Mouse (Mus musculus): Measurements from ENCODE around the gene Olfr934. TPM values are rescaled to one million over a fixed set of nuclear protein-coding genes. Genes with fewer than 3 reads are reported as not detected.

Gene Olfr934
- polyA plus RNA-seq (2015; fragmentation: Nextera tagmentation; extraction: Ambion mirVana): not detected in 2 replicates

- no peak within 1 kb of the TSS for H3K4me3 ChIP-seq
- H3K27me3 ChIP-seq (replicated peaks): no peaks in the 10 kb centered on the region
- ATAC-seq (ENCODE audit: extremely low read depth, insufficient number of reproducible peaks, low FRiP score, low TSS enrichment): no peak
- no peaks in the 10 kb centered on the region for H3K9me3 ChIP-seq
- H3K36me3 ChIP-seq: no peaks in the 10 kb centered on the region
- WGBS: 83% methylated on average over 2 of the region's 2 CpGs
- no peak within 1 kb of the TSS for H3K9ac ChIP-seq
- no peak within 1 kb of the TSS for H3K4me2 ChIP-seq
- H3K27ac ChIP-seq (replicated peaks): no peak within 1 kb of the TSS
- H3K4me1 ChIP-seq: no peaks in the 10 kb centered on the region
Measured at GRCm38 (mm10) chr9:38988215-38988614, at the start of gene Olfr934. Gene Olfr934 (minus strand): TSS chr9:38988315.

- WGBS: 67% methylated on average over 1 of the region's 1 CpGs
Measured at GRCm38 (mm10) chr9:39023277-39023676, 35.2 kb upstream of the Olfr934 start, which contains the start of gene Olfr146. Gene Olfr146 (minus strand): TSS chr9:39023377.

GRCm38 (mm10) chr9:38999583-38999982 lies 11.5 kb upstream of the Olfr934 start, which contains the start of gene Olfr935:
Gene Olfr935 (minus strand): TSS chr9:38999683.
- no peak within 1 kb of the TSS for H3K4me3 ChIP-seq
- H3K27ac ChIP-seq (replicated peaks): no peak within 1 kb of the TSS
- H3K9ac ChIP-seq: no peak within 1 kb of the TSS
- H3K27me3 ChIP-seq (replicated peaks): no peaks in the 10 kb centered on the region
- no peaks in the 10 kb centered on the region for H3K36me3 ChIP-seq
- 69% methylated on average over 2 of the region's 2 CpGs for WGBS
- no peak within 1 kb of the TSS for H3K4me2 ChIP-seq
- no peaks in the 10 kb centered on the region for H3K9me3 ChIP-seq
- no peak for ATAC-seq (ENCODE audit: extremely low read depth, insufficient number of reproducible peaks, low FRiP score, low TSS enrichment)
- no peaks in the 10 kb centered on the region for H3K4me1 ChIP-seq

More at GRCm38 (mm10) chr9:39023277-39023676, 35.2 kb upstream of the Olfr934 start, which contains the start of gene Olfr146:
- Histone ChIP-seq H3K36me3 (no peaks in the 10 kb centered on the region), H3K4me1 (no peaks in the 10 kb centered on the region), H3K27ac (replicated peaks) (no peak within 1 kb of the TSS), H3K4me3 (no peak within 1 kb of the TSS), H3K4me2 (no peak within 1 kb of the TSS), H3K27me3 (replicated peaks) (no peaks in the 10 kb centered on the region), H3K9ac (no peak within 1 kb of the TSS), H3K9me3 (no peaks in the 10 kb centered on the region)
- ATAC-seq (ENCODE audit: extremely low read depth, insufficient number of reproducible peaks, low FRiP score, low TSS enrichment): no peak

- no peak within 1 kb of the TSS for H3K27ac ChIP-seq (replicated peaks)
- H3K9me3 ChIP-seq: no peaks in the 10 kb centered on the region
- no peaks in the 10 kb centered on the region for H3K27me3 ChIP-seq (replicated peaks)
- H3K9ac ChIP-seq: no peak within 1 kb of the TSS
- no peak within 1 kb of the TSS for H3K4me2 ChIP-seq
- no peaks in the 10 kb centered on the region for H3K36me3 ChIP-seq
- ATAC-seq (ENCODE audit: extremely low read depth, insufficient number of reproducible peaks, low FRiP score, low TSS enrichment): no peak
- no peaks in the 10 kb centered on the region for H3K4me1 ChIP-seq
- H3K4me3 ChIP-seq: no peak within 1 kb of the TSS
- 74% methylated on average over 4 of the region's 4 CpGs for WGBS
Measured at GRCm38 (mm10) chr9:38972013-38972412, 16.1 kb downstream of the Olfr934 start, which contains the start of gene Olfr933. Gene Olfr933 (plus strand): TSS chr9:38972313.

GRCm38 (mm10) chr9:38954124-38954416 lies 34.0 kb downstream of the Olfr934 start:
- Histone ChIP-seq H3K9me3 (no peaks in the 10 kb centered on the region), H3K27ac (replicated peaks) (no peak overlapping the region), H3K9ac (no peak overlapping the region), H3K27me3 (replicated peaks) (no peaks in the 10 kb centered on the region), H3K36me3 (no peaks in the 10 kb centered on the region), H3K4me2 (no peak overlapping the region), H3K4me1 (no peaks in the 10 kb centered on the region), H3K4me3 (no peak overlapping the region)
- ATAC-seq (ENCODE audit: extremely low read depth, insufficient number of reproducible peaks, low FRiP score, low TSS enrichment): no peak
- WGBS: 71% methylated on average over 4 of the region's 4 CpGs

- Histone ChIP-seq H3K9ac (no peak overlapping the region), H3K4me1 (no peaks in the 10 kb centered on the region), H3K4me2 (no peak overlapping the region), H3K27me3 (replicated peaks) (no peaks in the 10 kb centered on the region), H3K27ac (replicated peaks) (no peak overlapping the region), H3K4me3 (no peak overlapping the region), H3K36me3 (no peaks in the 10 kb centered on the region), H3K9me3 (no peaks in the 10 kb centered on the region)
- WGBS: 74% methylated on average over 7 of the region's 7 CpGs
- no peak for ATAC-seq (ENCODE audit: extremely low read depth, insufficient number of reproducible peaks, low FRiP score, low TSS enrichment)
Measured at GRCm38 (mm10) chr9:38953401-38954123, 34.6 kb downstream of the Olfr934 start.

Other genes with a start within 250 kb of the Olfr934 start
- 0.07 TPM in 1 of 2 replicates, not detected in the other for gene Olfr920, start 236.0 kb downstream of the Olfr934 start, polyA plus RNA-seq (2015; fragmentation: Nextera tagmentation; extraction: Ambion mirVana)
- not detected in 2 replicates for gene Olfr921, start 215.2 kb downstream of the Olfr934 start, polyA plus RNA-seq (2015; fragmentation: Nextera tagmentation; extraction: Ambion mirVana)
- gene Olfr922, start 173.7 kb downstream of the Olfr934 start, polyA plus RNA-seq (2015; fragmentation: Nextera tagmentation; extraction: Ambion mirVana): not detected in 2 replicates
- gene Olfr923, start 161.8 kb downstream of the Olfr934 start, polyA plus RNA-seq (2015; fragmentation: Nextera tagmentation; extraction: Ambion mirVana): not detected in 2 replicates
- gene Olfr924, start 143.9 kb downstream of the Olfr934 start, polyA plus RNA-seq (2015; fragmentation: Nextera tagmentation; extraction: Ambion mirVana): not detected in 2 replicates
- gene Olfr26, start 133.3 kb downstream of the Olfr934 start, polyA plus RNA-seq (2015; fragmentation: Nextera tagmentation; extraction: Ambion mirVana): not detected in 2 replicates
- not detected in 2 replicates for gene Olfr926, start 111.2 kb downstream of the Olfr934 start, polyA plus RNA-seq (2015; fragmentation: Nextera tagmentation; extraction: Ambion mirVana)
- gene Olfr930, start 58.5 kb downstream of the Olfr934 start, polyA plus RNA-seq (2015; fragmentation: Nextera tagmentation; extraction: Ambion mirVana): not detected in 2 replicates
- not detected in 2 replicates for gene Olfr933, start 16.0 kb downstream of the Olfr934 start, polyA plus RNA-seq (2015; fragmentation: Nextera tagmentation; extraction: Ambion mirVana)
- not detected in 2 replicates for gene Olfr935, start 11.4 kb upstream of the Olfr934 start, polyA plus RNA-seq (2015; fragmentation: Nextera tagmentation; extraction: Ambion mirVana)
- not detected in 2 replicates for gene Olfr146, start 35.1 kb upstream of the Olfr934 start, polyA plus RNA-seq (2015; fragmentation: Nextera tagmentation; extraction: Ambion mirVana)
- not detected in 2 replicates for gene Olfr937, start 76.6 kb upstream of the Olfr934 start, polyA plus RNA-seq (2015; fragmentation: Nextera tagmentation; extraction: Ambion mirVana)
- gene Olfr938, start 90.6 kb upstream of the Olfr934 start, polyA plus RNA-seq (2015; fragmentation: Nextera tagmentation; extraction: Ambion mirVana): not detected in 2 replicates
- gene Olfr27, start 139.8 kb upstream of the Olfr934 start, polyA plus RNA-seq (2015; fragmentation: Nextera tagmentation; extraction: Ambion mirVana): not detected in 2 replicates
- gene Olfr943, start 178.0 kb upstream of the Olfr934 start, polyA plus RNA-seq (2015; fragmentation: Nextera tagmentation; extraction: Ambion mirVana): not detected in 2 replicates
- gene Olfr944, start 213.6 kb upstream of the Olfr934 start, polyA plus RNA-seq (2015; fragmentation: Nextera tagmentation; extraction: Ambion mirVana): not detected in 2 replicates

Measured in heart, embryonic 13.5 days (tissue).